8 mouse cellular contexts compared by ENCODE assay signal in genomic region chr14:20545529-20546331, GRCm38 (mm10). TPM values are rescaled to one million over a fixed set of nuclear protein-coding genes. Genes with fewer than 3 reads are reported as not detected.
DNase-seq lines count a peak whose midpoint lies in the region; ATAC-seq and TF ChIP-seq lines count a peak whose summit lies in the region.

No protein-coding gene starts in this region.

- H3K79me2 ChIP-seq in MEL (ENCODE audit: control insufficient read depth, insufficient read depth, low read length, poor library complexity), result peaks cover 28% of the 10 kb centered on the region

- 1% methylated on average over 65 of the region's 67 CpGs for WGBS in cerebellum, adult 2 months
- under 1% methylated on average over 57 of the region's 67 CpGs for WGBS in forebrain, postnatal 0 days
- 1% methylated on average over 37 of the region's 67 CpGs for WGBS in lung, postnatal 0 days

- peak overlapping the region; percentile 98 for H3K9ac ChIP-seq in MEL (ENCODE audit: control insufficient read depth, low read depth, low read length, poor library complexity, severe bottlenecking)
- H3K9ac ChIP-seq in forebrain, postnatal 0 days, result peak overlapping the region; percentile 96
- peak overlapping the region; percentile 84 for H3K9ac ChIP-seq in lung, postnatal 0 days (replicated peaks; ENCODE audit: low read depth)

- TF ChIP-seq CTCF in MEL (IDR thresholded peaks at IDR 0.05 in 2 of 3, conservative IDR thresholded peaks at IDR 0.05 in 1 of 3; ENCODE audit: control insufficient read depth in 1 of 3, insufficient read depth in 1 of 3, low read depth in 2 of 3, low read length in 3 of 3, poor library complexity in 1 of 3, severe bottlenecking in 1 of 3), result 0 out of 6 replicates have a peak, but pooled peaks of 1 of the 3 experiments have one; percentile 0
- no peak for TF ChIP-seq CTCF in cerebellum, adult 2 months (IDR thresholded peaks at IDR 0.05; ENCODE audit: borderline replicate concordance, insufficient read depth, low read depth, low read length)
- no peak for TF ChIP-seq CTCF in forebrain, postnatal 0 days (IDR thresholded peaks at IDR 0.05; ENCODE audit: low read depth)
- no peak for TF ChIP-seq CTCF in lung, postnatal 0 days (IDR thresholded peaks at IDR 0.05)

- DNase-seq in MEL (ENCODE audit: low read depth, low spot score), result peak; percentile 90
- DNase-seq in cerebellum, adult 2 months, result peak; percentile 81
- DNase-seq in forebrain, postnatal 0 days, result peak; percentile 80
- peak; percentile 84 for DNase-seq in layer of hippocampus, adult 9-11 months
- DNase-seq in lung, postnatal 0 days (ENCODE audit: low spot score), result peak; percentile 96
- peak; percentile 84 for DNase-seq in ovary, postnatal 14 days (ENCODE audit: low spot score)
- DNase-seq in thymus, postnatal 14 days, result peak; percentile 91

- peaks cover 0 to 37% of the 10 kb centered on the region in 2 experiments; a peak in 2 of 4 replicates for H3K36me3 ChIP-seq in MEL (ENCODE audit: control insufficient read depth in 1 of 2, insufficient read depth in 2 of 2, low read length in 2 of 2)
- peaks cover 26% of the 10 kb centered on the region for H3K36me3 ChIP-seq in forebrain, postnatal 0 days (ENCODE audit: insufficient read depth)
- peaks cover 9% of the 10 kb centered on the region; the same call in 1 of the 2 replicates for H3K36me3 ChIP-seq in lung, postnatal 0 days (ENCODE audit: insufficient read depth, low read length)

- peak; percentile 78 to 98; a peak in 3 of 4 replicates for TF ChIP-seq POLR2A in MEL (IDR thresholded peaks at IDR 0.05; ENCODE audit: control insufficient read depth in 1 of 2, insufficient read depth in 1 of 2, low read depth in 1 of 2, low read length in 2 of 2, poor library complexity in 1 of 2)
- no peak; the same call in 1 of the 2 replicates for TF ChIP-seq POLR2A in cerebellum, adult 2 months (IDR thresholded peaks at IDR 0.05; ENCODE audit: borderline replicate concordance, insufficient read depth, low read length)

- no peak for TF ChIP-seq RAD21 in MEL (IDR thresholded peaks at IDR 0.05; ENCODE audit: low read depth, low read length)

- H3K4me3 ChIP-seq in MEL (ENCODE audit: control insufficient read depth in 1 of 2, insufficient read depth in 1 of 2, low read depth in 2 of 2, low read length in 2 of 2), result peak overlapping the region; percentile 90 to 97
- peak overlapping the region; percentile 90 for H3K4me3 ChIP-seq in cerebellum, adult 2 months (replicated peaks; ENCODE audit: insufficient read depth, low read depth, low read length)
- peak overlapping the region; percentile 92 for H3K4me3 ChIP-seq in forebrain, postnatal 0 days (ENCODE audit: low read depth, low read length)
- peak overlapping the region; percentile 67 for H3K4me3 ChIP-seq in lung, postnatal 0 days (ENCODE audit: low read depth, low read length)

- no peak for TF ChIP-seq EP300 in MEL (IDR thresholded peaks at IDR 0.05; ENCODE audit: low read depth in 1 of 2, low read length in 2 of 2)
- TF ChIP-seq EP300 in lung, postnatal 0 days (IDR thresholded peaks at IDR 0.05), result no peak

- peaks cover 11 to 12% of the 10 kb centered on the region in 2 experiments for H3K4me1 ChIP-seq in MEL (ENCODE audit: control insufficient read depth in 1 of 2, insufficient read depth in 2 of 2, low read length in 2 of 2)
- H3K4me1 ChIP-seq in cerebellum, adult 2 months (ENCODE audit: control insufficient read depth, insufficient read depth, low read length), result no peaks in the 10 kb centered on the region; the same call in 1 of the 2 replicates
- peaks cover 7% of the 10 kb centered on the region; the same call in 1 of the 2 replicates for H3K4me1 ChIP-seq in forebrain, postnatal 0 days (ENCODE audit: insufficient read depth)
- peaks cover 3% of the 10 kb centered on the region; the same call in 1 of the 2 replicates for H3K4me1 ChIP-seq in lung, postnatal 0 days (ENCODE audit: insufficient read depth, low read depth, low read length)

- H3K27me3 ChIP-seq in MEL (ENCODE audit: control insufficient read depth in 1 of 2, insufficient read depth in 2 of 2, low read length in 2 of 2), result no peaks in the 10 kb centered on the region
- no peaks in the 10 kb centered on the region for H3K27me3 ChIP-seq in cerebellum, adult 2 months (ENCODE audit: control insufficient read depth, insufficient read depth, low read length)
- H3K27me3 ChIP-seq in forebrain, postnatal 0 days (ENCODE audit: insufficient read depth, low read length), result no peaks in the 10 kb centered on the region
- H3K27me3 ChIP-seq in lung, postnatal 0 days (replicated peaks; ENCODE audit: insufficient read depth, low read length), result no peaks in the 10 kb centered on the region

- peak overlapping the region; percentile 97 for H3K27ac ChIP-seq in MEL (ENCODE audit: control insufficient read depth, low read depth, low read length)
- H3K27ac ChIP-seq in cerebellum, adult 2 months (ENCODE audit: insufficient read depth, low read length), result peak overlapping the region; percentile 37
- H3K27ac ChIP-seq in forebrain, postnatal 0 days (ENCODE audit: low read depth, low read length), result peak overlapping the region; percentile 98
- peak overlapping the region; percentile 99 for H3K27ac ChIP-seq in lung, postnatal 0 days (ENCODE audit: low read length)

- peak overlapping the region; percentile 60 for H3K4me2 ChIP-seq in forebrain, postnatal 0 days (ENCODE audit: low read depth)
- H3K4me2 ChIP-seq in lung, postnatal 0 days (replicated peaks; ENCODE audit: low read depth, low read length), result peak overlapping the region; percentile 54

- H3K9me3 ChIP-seq in MEL (replicated peaks; ENCODE audit: insufficient read depth, low read length), result no peaks in the 10 kb centered on the region
- no peaks in the 10 kb centered on the region for H3K9me3 ChIP-seq in forebrain, postnatal 0 days (ENCODE audit: low read length)
- no peaks in the 10 kb centered on the region for H3K9me3 ChIP-seq in lung, postnatal 0 days (ENCODE audit: low read length)

- ATAC-seq in forebrain, postnatal 0 days, result peak; percentile 90
- peak; percentile 79 to 86 for ATAC-seq in hematopoietic stem cell, adult 5-6 weeks (replicated peaks in 1 of 2; ENCODE audit: insufficient read depth in 1 of 2, low FRiP score in 2 of 2, low TSS enrichment in 1 of 2, low read depth in 1 of 2, poor library complexity in 2 of 2, severe bottlenecking in 2 of 2)
- ATAC-seq in lung, postnatal 0 days, result peak; percentile 99

TF ChIP-seq in MEL, 35 proteins besides CTCF, POLR2A, EP300 and RAD21:
- TF ChIP-seq ZMIZ1 (IDR thresholded peaks at IDR 0.05; ENCODE audit: low read depth, low read length) (no peak; the same call in 1 of the 2 replicates), UBTF (IDR thresholded peaks at IDR 0.05; ENCODE audit: borderline replicate concordance, insufficient read depth, low read depth, low read length) (peak; percentile 98), POLR2AphosphoS2 (IDR thresholded peaks at IDR 0.05; ENCODE audit: low read length) (peak; percentile 59; the same call in 1 of the 2 replicates), MAZ (IDR thresholded peaks at IDR 0.05; ENCODE audit: low read depth, low read length) (peak; percentile 12; the same call in 1 of the 2 replicates), MXI1 (IDR thresholded peaks at IDR 0.05; ENCODE audit: low read depth, low read length) (peak; percentile 81; the same call in 1 of the 2 replicates), NRF1 (IDR thresholded peaks at IDR 0.05; ENCODE audit: insufficient read depth, low read depth, low read length, poor library complexity, severe bottlenecking) (no peak; the same call in 1 of the 2 replicates), USF1 (IDR thresholded peaks at IDR 0.05; ENCODE audit: low read depth, low read length) (no peak), MAX (IDR thresholded peaks at IDR 0.05; ENCODE audit: low read length) (0 out of 2 replicates have a peak, but pooled peaks have one; percentile 41), CHD1 (IDR thresholded peaks at IDR 0.05; ENCODE audit: low read depth, low read length) (0 out of 2 replicates have a peak, but pooled peaks have one; percentile 33), NELFE (IDR thresholded peaks at IDR 0.05; ENCODE audit: low read depth, low read length) (peak; percentile 63)

RNA-seq across cellular contexts. Expression of gene Ppp3cb, which starts 0.6 kb away (rescaled TPM):
- 20.1 and 20.4 TPM in 2 replicates for total RNA-seq in MEL (2012; rRNA removed)
- 10 to 100 TPM; 32.6 to 62.9 TPM for polyA plus RNA-seq in MEL (2012; ENCODE audit: insufficient read depth in 1 of 2, insufficient read length in 2 of 2, low read depth in 1 of 2, low replicate concordance in 2 of 2, missing spikeins in 1 of 2)
- 141 and 142 TPM in 2 replicates for polyA plus RNA-seq in cerebellum, adult 2 months (2012; rRNA removed)
- total RNA-seq in forebrain, postnatal 0 days (2014; rRNA removed), result 172 and 194 TPM in 2 replicates
- polyA plus RNA-seq in forebrain, postnatal 0 days (2015; fragmentation: Nextera tagmentation; extraction: Ambion mirVana), result 83.5 and 103 TPM in 2 replicates
- total RNA-seq in hematopoietic stem cell, adult 5-6 weeks (2017), result 66.5 and 74.9 TPM in 2 replicates
- 24.2 and 26.6 TPM in 2 replicates for polyA plus RNA-seq in lung, postnatal 0 days (2015; fragmentation: Nextera tagmentation; extraction: Ambion mirVana)

RNA-seq across cellular contexts. Expression of gene Mss51, which starts 49.0 kb away (rescaled TPM):
- 0.42 and 0.62 TPM in 2 replicates for total RNA-seq in MEL (2012; rRNA removed)
- polyA plus RNA-seq in MEL (2012; ENCODE audit: insufficient read depth in 1 of 2, insufficient read length in 2 of 2, low read depth in 1 of 2, low replicate concordance in 2 of 2, missing spikeins in 1 of 2), result 1 to 10 TPM in 1 of 2 experiments, not detected in 1; 1.1 TPM
- polyA plus RNA-seq in cerebellum, adult 2 months (2012; rRNA removed), result 1.1 TPM in 2 replicates
- 0.14 and 0.15 TPM in 2 replicates for total RNA-seq in forebrain, postnatal 0 days (2014; rRNA removed)
- not detected in 2 replicates for polyA plus RNA-seq in forebrain, postnatal 0 days (2015; fragmentation: Nextera tagmentation; extraction: Ambion mirVana)
- 1.4 TPM in 1 of 2 replicates, not detected in the other for total RNA-seq in hematopoietic stem cell, adult 5-6 weeks (2017)
- 0.20 and 0.38 TPM in 2 replicates for polyA plus RNA-seq in lung, postnatal 0 days (2015; fragmentation: Nextera tagmentation; extraction: Ambion mirVana)

Comparison
In these comparisons a context has a peak if more than half of its experiments do, and no peak if none do; other contexts are left out.
1. Peak in every context shown above with its lines: DNase-seq, ATAC-seq, H3K4me3 ChIP-seq and H3K27ac ChIP-seq.
2. H3K27ac ChIP-seq: peak in every context shown above with its lines; median percentile 99 in lung, postnatal 0 days; 98 in forebrain, postnatal 0 days; 97 in MEL; 37 in cerebellum, adult 2 months.